Mouse (Mus musculus) liver, postnatal 0 days (tissue): ENCODE data around the gene Cdc34b.

ENCODE experiments used
- CTCF ChIP-seq: sonication (generic); IDR thresholded peaks from 2 replicates; pipeline ENCODE4 v1.5.1; 2016; ENCODE audit warnings: antibody characterized with exemption, low read depth
- EP300 ChIP-seq: IDR thresholded peaks from 2 replicates; pipeline ENCODE4 v1.6.1; 2016; ENCODE audit warnings: antibody characterized with exemption, low read depth, mild to moderate bottlenecking

- TF ChIP-seq CTCF, result no peak
- no peak for TF ChIP-seq EP300
Measured at GRCm38 (mm10) chr11:94715622-94716021, 26.0 kb upstream of the Cdc34b start.
